Mouse (Mus musculus): ENCODE measurements around the gene Fam169b. TPM values are rescaled to one million over a fixed set of nuclear protein-coding genes. Genes with fewer than 3 reads are reported as not detected.

Fam169b gene
- polyA plus RNA-seq, 1 experiment: 1.1 TPM

GRCm38 (mm10) chr7:68239220-68239827 lies 34.3 kb upstream of the Fam169b start:
- Histone ChIP-seq H3K27ac (ENCODE audit: insufficient read depth, low read length) (no peak overlapping the region), H3K4me1 (ENCODE audit: control insufficient read depth, insufficient read depth, low read length) (no peaks in the 10 kb centered on the region), H3K4me3 (ENCODE audit: insufficient read depth, low read length) (no peak overlapping the region)
- no peak for TF ChIP-seq CTCF (IDR thresholded peaks at IDR 0.05; ENCODE audit: borderline replicate concordance, insufficient read depth, low read length)
- TF ChIP-seq POLR2A (IDR thresholded peaks at IDR 0.05; ENCODE audit: low read depth, low read length): no peak

GRCm38 (mm10) chr7:68241205-68241604 lies 32.4 kb upstream of the Fam169b start:
- TF ChIP-seq CTCF (IDR thresholded peaks at IDR 0.05; ENCODE audit: borderline replicate concordance, insufficient read depth, low read length): no peak
- no peak for TF ChIP-seq POLR2A (IDR thresholded peaks at IDR 0.05; ENCODE audit: low read depth, low read length)
- no peak overlapping the region for H3K27ac ChIP-seq (ENCODE audit: insufficient read depth, low read length)
- H3K4me3 ChIP-seq (ENCODE audit: insufficient read depth, low read length): no peak overlapping the region
- no peaks in the 10 kb centered on the region for H3K4me1 ChIP-seq (ENCODE audit: control insufficient read depth, insufficient read depth, low read length)

- Histone ChIP-seq H3K4me1 (ENCODE audit: control insufficient read depth, insufficient read depth, low read length) (no peaks in the 10 kb centered on the region), H3K27ac (ENCODE audit: insufficient read depth, low read length) (no peak overlapping the region), H3K4me3 (ENCODE audit: insufficient read depth, low read length) (no peak overlapping the region)
- TF ChIP-seq CTCF (IDR thresholded peaks at IDR 0.05; ENCODE audit: borderline replicate concordance, insufficient read depth, low read length) (no peak), POLR2A (IDR thresholded peaks at IDR 0.05; ENCODE audit: low read depth, low read length) (no peak)
Measured at GRCm38 (mm10) chr7:68245681-68246080, 28.0 kb upstream of the Fam169b start.

GRCm38 (mm10) chr7:68246249-68246648 lies 27.4 kb upstream of the Fam169b start:
- no peak for TF ChIP-seq POLR2A (IDR thresholded peaks at IDR 0.05; ENCODE audit: low read depth, low read length)
- no peak for TF ChIP-seq CTCF (IDR thresholded peaks at IDR 0.05; ENCODE audit: borderline replicate concordance, insufficient read depth, low read length)
- H3K27ac ChIP-seq (ENCODE audit: insufficient read depth, low read length): no peak overlapping the region
- H3K4me3 ChIP-seq (ENCODE audit: insufficient read depth, low read length): no peak overlapping the region
- no peaks in the 10 kb centered on the region for H3K4me1 ChIP-seq (ENCODE audit: control insufficient read depth, insufficient read depth, low read length)

DNA sequence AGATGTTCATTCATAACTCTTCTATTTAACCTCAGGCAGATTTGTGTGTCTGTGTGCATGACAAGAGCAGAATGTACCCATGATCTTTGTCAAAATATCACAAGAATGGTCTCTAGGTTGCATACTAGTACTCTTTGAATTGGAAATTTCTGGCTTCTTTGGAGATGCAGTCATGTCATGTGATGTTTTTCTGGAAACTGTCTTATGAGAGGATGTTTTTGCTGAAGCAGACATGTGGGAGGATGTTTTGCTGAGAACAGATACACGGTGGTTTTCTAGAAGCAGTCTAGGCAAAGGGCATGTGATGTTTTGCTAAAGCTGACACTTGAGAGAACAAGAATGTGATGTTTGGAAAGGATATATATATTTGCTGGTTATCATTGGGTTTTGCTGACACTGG lies 23.2 kb upstream of the Fam169b start:
- no peak for TF ChIP-seq CTCF (IDR thresholded peaks at IDR 0.05; ENCODE audit: borderline replicate concordance, insufficient read depth, low read length)
- no peak for TF ChIP-seq POLR2A (IDR thresholded peaks at IDR 0.05; ENCODE audit: low read depth, low read length)
- Histone ChIP-seq H3K4me1 (ENCODE audit: control insufficient read depth, insufficient read depth, low read length) (no peaks in the 10 kb centered on the region), H3K27ac (ENCODE audit: insufficient read depth, low read length) (no peak overlapping the region), H3K4me3 (ENCODE audit: insufficient read depth, low read length) (no peak overlapping the region)

- TF ChIP-seq CTCF (IDR thresholded peaks at IDR 0.05; ENCODE audit: borderline replicate concordance, insufficient read depth, low read length) (no peak), POLR2A (IDR thresholded peaks at IDR 0.05; ENCODE audit: low read depth, low read length) (no peak)
- Histone ChIP-seq H3K27ac (ENCODE audit: insufficient read depth, low read length) (no peak overlapping the region), H3K4me1 (ENCODE audit: control insufficient read depth, insufficient read depth, low read length) (no peaks in the 10 kb centered on the region), H3K4me3 (ENCODE audit: insufficient read depth, low read length) (no peak overlapping the region)
Measured at GRCm38 (mm10) chr7:68250902-68251301, 22.7 kb upstream of the Fam169b start.

- H3K27ac ChIP-seq (ENCODE audit: insufficient read depth, low read length): no peak overlapping the region
- TF ChIP-seq CTCF (IDR thresholded peaks at IDR 0.05; ENCODE audit: borderline replicate concordance, insufficient read depth, low read length): no peak
- no peak for TF ChIP-seq POLR2A (IDR thresholded peaks at IDR 0.05; ENCODE audit: low read depth, low read length)
Measured at GRCm38 (mm10) chr7:68257767-68258166, 15.9 kb upstream of the Fam169b start.

DNA sequence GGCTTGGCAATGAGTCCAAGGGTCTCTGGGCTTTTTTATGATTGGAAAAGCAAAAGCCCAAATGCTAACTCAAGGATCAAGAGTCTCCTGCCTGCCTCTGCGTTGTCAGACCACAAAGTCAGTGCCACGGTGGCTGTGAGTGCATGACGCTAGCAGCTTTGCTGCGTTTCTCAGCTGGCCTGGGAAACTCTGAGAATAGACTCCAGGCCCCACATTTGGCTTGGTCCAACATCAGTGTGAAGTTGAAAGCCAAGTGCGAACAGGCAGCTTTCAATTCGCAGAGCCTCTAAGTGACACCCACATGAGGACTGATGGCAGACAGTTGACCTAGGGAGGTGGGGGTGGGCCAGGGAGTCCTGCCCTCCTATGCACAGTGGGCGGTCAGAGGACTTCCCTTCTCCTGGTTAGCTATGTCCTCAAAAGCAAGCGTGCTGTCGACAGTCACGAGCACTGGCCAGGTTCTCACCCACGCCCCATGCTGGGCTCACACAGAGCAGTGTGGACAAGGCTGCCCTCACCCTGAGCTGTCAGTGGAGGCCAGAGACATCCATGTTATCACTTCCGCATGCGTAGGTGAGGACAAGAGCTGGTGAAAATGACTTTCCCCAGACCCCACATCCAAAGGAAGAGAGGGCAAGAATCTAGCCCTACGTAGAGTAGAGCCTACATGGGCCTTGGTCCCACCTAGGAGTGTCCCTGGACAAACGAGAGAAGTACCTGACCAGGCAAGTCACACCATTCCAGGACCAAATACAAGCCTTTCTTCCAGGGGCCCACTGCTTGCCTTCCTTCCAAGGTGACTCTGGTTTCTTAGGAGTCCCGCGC lies 15.1 kb upstream of the Fam169b start:
- no peak overlapping the region for H3K4me3 ChIP-seq (ENCODE audit: insufficient read depth, low read length)

More at GRCm38 (mm10) chr7:68257767-68258166, 15.9 kb upstream of the Fam169b start:
- H3K4me1 ChIP-seq (ENCODE audit: control insufficient read depth, insufficient read depth, low read length): peaks cover 3% of the 10 kb centered on the region; the same call in 1 of the 2 replicates
- H3K4me3 ChIP-seq (ENCODE audit: insufficient read depth, low read length): no peak overlapping the region

DNA sequence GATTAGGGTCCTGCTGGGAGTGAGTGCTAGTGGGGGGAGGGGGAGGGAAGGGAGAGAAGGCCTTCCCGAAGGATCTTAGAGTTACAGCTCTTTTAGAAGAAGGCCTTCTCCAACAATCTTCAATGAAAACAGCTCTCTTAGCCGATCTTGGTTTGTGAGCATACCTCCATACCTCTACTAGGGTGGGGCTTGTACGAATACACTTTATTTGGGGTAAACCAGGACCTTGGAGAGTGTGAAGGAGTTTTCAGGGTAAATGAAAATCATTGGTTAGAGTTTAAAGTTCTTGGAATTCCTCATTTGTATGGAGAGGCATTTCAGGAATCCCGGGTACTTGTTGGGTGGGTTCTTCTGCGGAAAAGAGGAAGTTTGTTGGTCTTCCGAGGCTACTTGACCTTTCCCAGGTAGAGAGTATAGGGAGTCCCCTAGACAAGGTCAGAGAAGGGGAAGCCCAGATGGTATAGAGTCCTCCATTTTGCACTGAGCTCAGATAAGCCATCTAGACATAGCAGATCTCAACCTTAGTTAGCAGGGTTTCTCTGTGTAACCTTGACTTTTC lies 14.0 kb upstream of the Fam169b start:
- TF ChIP-seq CTCF (IDR thresholded peaks at IDR 0.05; ENCODE audit: borderline replicate concordance, insufficient read depth, low read length) (no peak), POLR2A (IDR thresholded peaks at IDR 0.05; ENCODE audit: low read depth, low read length) (no peak)
- Histone ChIP-seq H3K4me1 (ENCODE audit: control insufficient read depth, insufficient read depth, low read length) (peaks cover 15% of the 10 kb centered on the region; the same call in 1 of the 2 replicates), H3K27ac (ENCODE audit: insufficient read depth, low read length) (no peak overlapping the region), H3K4me3 (ENCODE audit: insufficient read depth, low read length) (no peak overlapping the region)

More for the DNA sequence above, 15.1 kb upstream of the Fam169b start:
- H3K27ac ChIP-seq (ENCODE audit: insufficient read depth, low read length): no peak overlapping the region
- peaks cover 6% of the 10 kb centered on the region; the same call in 1 of the 2 replicates for H3K4me1 ChIP-seq (ENCODE audit: control insufficient read depth, insufficient read depth, low read length)
- TF ChIP-seq CTCF (IDR thresholded peaks at IDR 0.05; ENCODE audit: borderline replicate concordance, insufficient read depth, low read length) (no peak), POLR2A (IDR thresholded peaks at IDR 0.05; ENCODE audit: low read depth, low read length) (no peak)
